In the genomic region with DNA sequence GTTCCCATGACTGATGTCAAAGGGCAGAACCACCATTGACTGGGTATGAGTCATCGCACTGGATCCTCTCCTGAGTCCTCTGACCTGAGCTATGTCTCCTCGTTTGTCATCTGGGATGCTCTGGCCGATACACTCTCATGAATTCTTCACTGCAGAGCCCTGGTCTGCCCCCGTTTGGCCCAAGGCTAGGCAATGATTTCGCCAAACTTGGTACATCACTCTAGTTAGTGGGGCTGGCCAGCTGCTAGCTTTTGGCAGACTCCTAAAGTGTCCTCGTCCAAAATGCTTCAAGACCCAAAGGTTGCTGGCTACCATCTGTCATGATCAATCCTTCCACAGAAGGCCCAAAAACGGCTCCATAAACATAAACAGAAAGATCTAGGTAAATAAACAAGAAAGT, we compare ENCODE assay signal across 22 mouse cellular contexts.
DNase-seq lines count a peak whose midpoint lies in the region; ATAC-seq and TF ChIP-seq lines count a peak whose summit lies in the region.
"Had no signal": no experiment of that assay in that cellular context is flagged by ENCODE, and none has a peak within 500 bp of the region (broad histone marks: within the 10 kb centered on the region; RNA-seq: fewer than 3 reads in every experiment).

No protein-coding gene starts in this region.

- no peaks in the 10 kb centered on the region for H3K4me1 ChIP-seq in kidney, adult 2 months (ENCODE audit: control insufficient read depth, insufficient read depth, low read length)
- H3K4me1 ChIP-seq in lung, postnatal 0 days (ENCODE audit: insufficient read depth, low read depth, low read length), result no peaks in the 10 kb centered on the region
- H3K4me1 ChIP-seq: hindbrain, embryonic 13.5 days; limb, embryonic 15.5 days had no signal

- peak; percentile 21 for DNase-seq in kidney, adult 2 months
- DNase-seq in kidney, postnatal 36 days, result no peak
- peak; percentile 7 for DNase-seq in lung, postnatal 14 days
- DNase-seq in lung, postnatal 0 days (ENCODE audit: low spot score), result no peak
- peak; percentile 52 for DNase-seq in cerebellum, adult 9-10 months
- no peak for DNase-seq in heart, adult 9 months (ENCODE audit: low spot score in 2 of 2)
- DNase-seq: adrenal gland, adult 8-10 months; gastrocnemius, postnatal 25 days; heart, postnatal 14 days; kidney, adult 9 months; liver, postnatal 0 days; midbrain, embryonic 14.5 days; thymus, postnatal 14 days had no signal

- no peaks in the 10 kb centered on the region for H3K27me3 ChIP-seq in kidney, adult 2 months (replicated peaks; ENCODE audit: control insufficient read depth, insufficient read depth, low read length)
- H3K27me3 ChIP-seq in lung, postnatal 0 days (replicated peaks; ENCODE audit: insufficient read depth, low read length), result no peaks in the 10 kb centered on the region
- H3K27me3 ChIP-seq: forebrain, embryonic 12.5 days; hindbrain, embryonic 13.5 days; limb, embryonic 15.5 days; megakaryocyte, embryonic 14.5 days; neural tube, embryonic 13.5 days; Patski had no signal

- TF ChIP-seq EP300 in lung, postnatal 0 days (IDR thresholded peaks at IDR 0.05), result no peak

- no peak overlapping the region for H3K4me2 ChIP-seq in lung, postnatal 0 days (replicated peaks; ENCODE audit: low read depth, low read length)
- H3K4me2 ChIP-seq: forebrain, embryonic 12.5 days; heart, embryonic 11.5 days; hindbrain, embryonic 13.5 days; limb, embryonic 15.5 days; neural tube, embryonic 13.5 days had no signal

- H3K4me3 ChIP-seq in kidney, adult 2 months (ENCODE audit: insufficient read depth, low read depth, low read length), result no peak overlapping the region
- H3K4me3 ChIP-seq in lung, postnatal 0 days (ENCODE audit: low read depth, low read length), result no peak overlapping the region
- H3K4me3 ChIP-seq: embryonic facial prominence, embryonic 10.5 days; forebrain, embryonic 12.5 days; hindbrain, embryonic 13.5 days; limb, embryonic 15.5 days; megakaryocyte, embryonic 14.5 days; neural tube, embryonic 13.5 days had no signal

- H3K36me3 ChIP-seq in kidney, adult 2 months (ENCODE audit: control insufficient read depth, insufficient read depth, low read length), result no peaks in the 10 kb centered on the region
- no peaks in the 10 kb centered on the region for H3K36me3 ChIP-seq in lung, postnatal 0 days (ENCODE audit: insufficient read depth, low read length)
- H3K36me3 ChIP-seq: hindbrain, embryonic 13.5 days; neural tube, embryonic 13.5 days had no signal

- no peak for TF ChIP-seq CTCF in kidney, adult 2 months (conservative IDR thresholded peaks at IDR 0.05; ENCODE audit: insufficient read depth, insufficient read length, low read depth, low read length)
- no peak for TF ChIP-seq CTCF in lung, postnatal 0 days (IDR thresholded peaks at IDR 0.05)

- no peak overlapping the region for H3K9ac ChIP-seq in lung, postnatal 0 days (replicated peaks; ENCODE audit: low read depth)
- H3K9ac ChIP-seq: forebrain, embryonic 12.5 days; hindbrain, embryonic 13.5 days; limb, embryonic 15.5 days; liver, postnatal 0 days; neural tube, embryonic 13.5 days had no signal

- no peak for ATAC-seq in lung, postnatal 0 days
- ATAC-seq in granulocyte monocyte progenitor cell, adult 5-6 weeks (replicated peaks; ENCODE audit: poor library complexity, severe bottlenecking), result no peak
- ATAC-seq: liver, postnatal 0 days; Patski had no signal

- 62% methylated on average over 7 of the region's 7 CpGs for WGBS in kidney, adult 2 months
- 54% methylated on average over 7 of the region's 7 CpGs for WGBS in lung, postnatal 0 days

- no peak for TF ChIP-seq POLR2A in kidney, adult 2 months (IDR thresholded peaks at IDR 0.05; ENCODE audit: low read depth, low read length)

- no peaks in the 10 kb centered on the region for H3K9me3 ChIP-seq in lung, postnatal 0 days (ENCODE audit: low read length)
- H3K9me3 ChIP-seq: forebrain, embryonic 12.5 days; hindbrain, embryonic 13.5 days; limb, embryonic 15.5 days; neural tube, embryonic 13.5 days had no signal

- H3K27ac ChIP-seq in kidney, adult 2 months (ENCODE audit: insufficient read depth, low read depth, low read length), result no peak overlapping the region
- no peak overlapping the region for H3K27ac ChIP-seq in lung, postnatal 0 days (ENCODE audit: low read length)
- H3K27ac ChIP-seq: embryonic facial prominence, embryonic 10.5 days; forebrain, embryonic 12.5 days; hindbrain, embryonic 13.5 days; limb, embryonic 15.5 days; neural tube, embryonic 13.5 days had no signal

Comparison
In these comparisons a context has a peak if more than half of its experiments do, and no peak if none do; other contexts are left out.
1. DNase-seq: peak in kidney, adult 2 months (single experiment), lung, postnatal 14 days (single experiment) and cerebellum, adult 9-10 months (single experiment); none in kidney, postnatal 36 days (0 of 2), lung, postnatal 0 days (single experiment) and heart, adult 9 months (0 of 2).